Mouse (Mus musculus) olfactory bulb, adult 2 months (tissue): Measurements from ENCODE around the gene Garnl3.

Experiments used
- CTCF ChIP-seq: fragments of 200-500 bp; IDR thresholded peaks from 2 replicates; pipeline ENCODE4 v1.5.1; 2012; ENCODE audit warnings: low read depth, mild to moderate bottlenecking, low read length, moderate library complexity; ENCODE audit not compliant: insufficient read depth
- POLR2A ChIP-seq: fragments of 200-500 bp; IDR thresholded peaks from 2 replicates; pipeline ENCODE4 v1.6.1; 2012; ENCODE audit warnings: mild to moderate bottlenecking, low read depth, low read length, moderate library complexity; ENCODE audit not compliant: insufficient read depth

GRCm38 (mm10) chr2:33154751-33155372, 23.4 kb upstream of the Garnl3 start:
- TF ChIP-seq CTCF (peak; percentile 61; the same call in 1 of the 2 replicates), POLR2A (no peak)
